Mouse (Mus musculus) neural tube, embryonic 11.5 days (tissue): ENCODE data around the gene Fut2. TPM values are rescaled to one million over a fixed set of nuclear protein-coding genes. Genes with fewer than 3 reads are reported as not detected.

Experiments
- ATAC-seq: fragments of 200-750 bp; cut with Nextera tagmentation; 2 replicates; pipeline ENCODE4 v1.8.0; 2017; ENCODE audit warnings: moderate number of reproducible peaks, mild to moderate bottlenecking, moderate TSS enrichment, moderate library complexity; ENCODE audit not compliant: insufficient read depth, low FRiP score, low TSS enrichment
- DNase-seq: peaks from one replicate; pipeline ENCODE4 v3.0.0-alpha.2; 2015; ENCODE audit warnings: low spot score
- H3K27ac ChIP-seq: fragments of 300-500 bp; sonication (generic); 2 replicates; pipeline ENCODE4 v1.5.1; 2014; ENCODE audit warnings: low read depth, mild to moderate bottlenecking, low read length
- H3K27me3 ChIP-seq: fragments of 300-500 bp; sonication (generic); 2 replicates; pipeline ENCODE4 v1.6.1; 2014; ENCODE audit warnings: mild to moderate bottlenecking, low read length, mixed read lengths; ENCODE audit not compliant: control insufficient read depth, insufficient read depth
- H3K36me3 ChIP-seq: fragments of 300-500 bp; sonication (generic); 2 replicates; pipeline ENCODE4 v1.6.1; 2014; ENCODE audit warnings: mild to moderate bottlenecking, low read length, moderate library complexity, mixed read lengths; ENCODE audit not compliant: control insufficient read depth, insufficient read depth
- H3K4me1 ChIP-seq: fragments of 300-500 bp; sonication (generic); 2 replicates; pipeline ENCODE4 v1.6.1; 2014; ENCODE audit warnings: low read length, mixed read lengths; ENCODE audit not compliant: control insufficient read depth, insufficient read depth
- H3K4me2 ChIP-seq: fragments of 300-500 bp; sonication (generic); 2 replicates; pipeline ENCODE4 v1.6.1; 2014; ENCODE audit warnings: low read depth, mild to moderate bottlenecking, moderate library complexity
- H3K4me3 ChIP-seq: fragments of 300-500 bp; sonication (generic); 2 replicates; pipeline ENCODE4 v1.5.1; 2014; ENCODE audit warnings: low read depth, low read length
- H3K9ac ChIP-seq: fragments of 300-500 bp; sonication (generic); 2 replicates; pipeline ENCODE4 v1.6.1; 2014; ENCODE audit warnings: mild to moderate bottlenecking, low read length
- H3K9me3 ChIP-seq: fragments of 300-500 bp; sonication (generic); 2 replicates; pipeline ENCODE4 v1.6.1; 2016; ENCODE audit warnings: low read length; ENCODE audit not compliant: control insufficient read depth
- WGBS: fragments of 180-500 bp; shearing (Covaris S2); extraction: QIAGEN DNeasy Blood & Tissue Kit; methylation state at CpG from one replicate; pipeline ENCODE4 v1.1.7; 2014; 5-methylcytosine and 5-hydroxymethylcytosine counted together
- polyA plus RNA-seq: library from polyadenylated mRNA; unstranded; fragments of >200 nt; fragmentation: Nextera tagmentation; extraction: Ambion mirVana; gene quantifications from 2 replicates; pipeline ENCODE4 v1.2.1, GENCODE M21; 2014

Gene Fut2
- polyA plus RNA-seq, 1 experiment from 2014 or later: 0.08 TPM

GRCm38 (mm10) chr7:45704046-45704559 lies 37.9 kb upstream of the Fut2 start:
- Histone ChIP-seq H3K9ac (peak overlapping the region; percentile 46), H3K4me1 (peaks cover 51% of the 10 kb centered on the region), H3K4me2 (peak overlapping the region; percentile 98), H3K27ac (peak overlapping the region; percentile 70), H3K9me3 (no peaks in the 10 kb centered on the region), H3K27me3 (peaks cover 13% of the 10 kb centered on the region), H3K36me3 (no peaks in the 10 kb centered on the region), H3K4me3 (peak overlapping the region; percentile 28)
- 2% methylated on average over 13 of the region's 13 CpGs for WGBS
- DNase-seq (peak; percentile 79), ATAC-seq (peak; percentile 42)

DNA sequence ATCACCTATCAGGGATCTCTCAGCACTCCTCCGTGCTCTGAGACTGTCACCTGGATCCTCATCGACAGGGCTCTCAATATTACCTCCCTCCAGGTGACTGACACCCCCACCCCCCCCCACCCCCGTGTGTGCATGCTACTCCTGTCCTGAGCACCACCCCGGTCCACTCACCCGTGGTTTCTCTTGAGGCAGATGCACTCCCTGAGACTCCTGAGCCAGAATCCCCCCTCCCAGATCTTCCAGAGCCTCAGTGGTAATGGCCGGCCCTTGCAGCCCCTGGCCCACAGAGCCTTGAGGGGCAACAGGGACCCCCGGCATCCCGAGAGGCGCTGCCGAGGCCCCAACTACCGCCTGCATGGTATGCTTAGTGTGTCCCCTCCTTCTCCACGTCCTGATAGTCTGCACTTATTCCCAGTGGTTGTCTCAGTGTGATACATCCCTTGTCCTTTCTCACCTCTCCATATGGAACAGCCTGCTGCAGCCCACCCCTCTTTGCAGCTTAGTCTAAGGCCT lies 37.4 kb upstream of the Fut2 start:
- Histone ChIP-seq H3K9ac (peak overlapping the region; percentile 46), H3K4me2 (peak overlapping the region; percentile 98), H3K4me3 (peak overlapping the region; percentile 28), H3K4me1 (peaks cover 46% of the 10 kb centered on the region), H3K27ac (peak overlapping the region; percentile 70), H3K36me3 (no peaks in the 10 kb centered on the region), H3K9me3 (no peaks in the 10 kb centered on the region), H3K27me3 (peaks cover 15% of the 10 kb centered on the region)
- DNase-seq (no peak), ATAC-seq (no peak)
- 44% methylated on average over 12 of the region's 12 CpGs for WGBS

DNA sequence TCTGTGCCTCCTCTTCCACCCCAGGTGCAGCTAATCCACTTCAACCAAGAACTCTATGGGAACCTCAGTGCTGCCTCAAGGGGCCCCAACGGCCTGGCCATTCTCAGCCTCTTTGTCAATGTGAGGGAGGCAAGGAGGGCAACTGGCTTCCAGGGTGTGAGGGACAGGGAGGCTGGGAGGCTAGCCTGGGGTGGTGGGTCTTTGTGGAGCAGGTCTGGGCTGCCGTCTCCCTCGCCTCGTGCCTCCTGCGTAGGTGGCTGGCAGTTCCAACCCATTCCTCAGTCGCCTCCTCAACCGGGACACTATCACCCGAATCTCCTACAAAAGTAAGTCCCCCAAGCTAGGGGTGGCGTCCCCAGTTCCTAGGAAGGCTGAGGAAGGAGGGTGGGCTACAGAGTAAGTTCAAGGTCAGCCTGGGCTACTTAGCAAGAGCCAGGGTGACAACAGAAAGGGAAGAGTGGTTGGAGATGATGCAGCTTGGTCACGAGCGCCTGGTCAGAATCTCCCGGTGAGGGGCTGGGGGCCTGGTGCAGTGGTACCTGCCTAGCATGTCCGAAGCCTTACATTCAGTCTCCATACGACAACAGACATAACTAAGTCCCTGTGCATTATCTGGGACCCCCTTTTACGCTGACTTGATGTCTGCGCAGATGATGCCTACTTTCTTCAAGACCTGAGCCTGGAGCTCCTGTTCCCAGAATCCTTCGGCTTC lies 36.8 kb upstream of the Fut2 start:
- H3K36me3 ChIP-seq: no peaks in the 10 kb centered on the region
- peaks cover 17% of the 10 kb centered on the region for H3K27me3 ChIP-seq
- DNase-seq: no peak
- no peak for ATAC-seq
- H3K4me2 ChIP-seq: peak overlapping the region; percentile 98; the same call in 1 of the 2 replicates
- H3K9me3 ChIP-seq: no peaks in the 10 kb centered on the region
- H3K9ac ChIP-seq: no peak overlapping the region; the same call in 1 of the 2 replicates
- H3K27ac ChIP-seq: no peak overlapping the region
- H3K4me3 ChIP-seq: no peak overlapping the region
- H3K4me1 ChIP-seq: peaks cover 40% of the 10 kb centered on the region
- 87% methylated on average over 17 of the region's 17 CpGs for WGBS

DNA sequence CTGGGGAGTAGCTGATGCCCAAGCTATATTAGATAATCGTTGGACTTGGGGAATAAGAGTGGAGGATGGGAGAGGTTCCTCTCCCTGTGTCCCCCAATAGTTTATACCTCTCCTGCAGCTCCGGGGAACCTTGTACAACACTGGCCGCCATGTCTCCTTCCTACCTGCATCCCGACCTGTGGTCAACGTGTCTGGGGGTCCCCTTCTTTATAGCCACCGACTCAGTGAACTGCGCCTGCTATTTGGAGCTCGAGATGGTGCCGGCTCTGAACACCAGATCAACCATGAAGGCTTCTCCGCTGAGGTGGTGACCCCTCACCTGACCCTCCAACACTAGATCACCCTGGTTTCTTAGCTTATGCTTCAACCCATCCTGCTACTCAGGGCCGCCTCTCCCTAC lies 36.1 kb upstream of the Fut2 start:
- Histone ChIP-seq H3K4me2 (no peak overlapping the region), H3K9ac (no peak overlapping the region), H3K27ac (no peak overlapping the region), H3K4me3 (no peak overlapping the region), H3K27me3 (peaks cover 17% of the 10 kb centered on the region), H3K36me3 (no peaks in the 10 kb centered on the region), H3K9me3 (no peaks in the 10 kb centered on the region), H3K4me1 (peaks cover 33% of the 10 kb centered on the region)
- no peak for DNase-seq
- WGBS: 90% methylated on average over 11 of the region's 11 CpGs
- ATAC-seq: no peak

GRCm38 (mm10) chr7:45701607-45702006 lies 35.4 kb upstream of the Fut2 start:
- H3K27ac ChIP-seq: no peak overlapping the region
- H3K27me3 ChIP-seq: peaks cover 17% of the 10 kb centered on the region
- H3K4me2 ChIP-seq: no peak overlapping the region; the same call in 1 of the 2 replicates
- H3K36me3 ChIP-seq: no peaks in the 10 kb centered on the region
- no peak for ATAC-seq
- WGBS: 87% methylated on average over 11 of the region's 11 CpGs
- no peak for DNase-seq
- H3K4me1 ChIP-seq: peaks cover 28% of the 10 kb centered on the region
- H3K9ac ChIP-seq: no peak overlapping the region
- H3K4me3 ChIP-seq: no peak overlapping the region
- no peaks in the 10 kb centered on the region for H3K9me3 ChIP-seq

- H3K27ac ChIP-seq: peak overlapping the region; percentile 56; the same call in 1 of the 2 replicates
- H3K4me3 ChIP-seq: peak overlapping the region; percentile 39
- ATAC-seq (no peak), DNase-seq (no peak)
- peaks cover 23% of the 10 kb centered on the region for H3K4me1 ChIP-seq
- peak overlapping the region; percentile 41 for H3K9ac ChIP-seq
- H3K36me3 ChIP-seq: no peaks in the 10 kb centered on the region
- 28% methylated on average over 11 of the region's 11 CpGs for WGBS
- H3K27me3 ChIP-seq: peaks cover 17% of the 10 kb centered on the region
- H3K9me3 ChIP-seq: no peaks in the 10 kb centered on the region
- peak overlapping the region; percentile 79 for H3K4me2 ChIP-seq
These were observed 34.9 kb upstream of the Fut2 start for GRCm38 (mm10) chr7:45701072-45701471.

DNA sequence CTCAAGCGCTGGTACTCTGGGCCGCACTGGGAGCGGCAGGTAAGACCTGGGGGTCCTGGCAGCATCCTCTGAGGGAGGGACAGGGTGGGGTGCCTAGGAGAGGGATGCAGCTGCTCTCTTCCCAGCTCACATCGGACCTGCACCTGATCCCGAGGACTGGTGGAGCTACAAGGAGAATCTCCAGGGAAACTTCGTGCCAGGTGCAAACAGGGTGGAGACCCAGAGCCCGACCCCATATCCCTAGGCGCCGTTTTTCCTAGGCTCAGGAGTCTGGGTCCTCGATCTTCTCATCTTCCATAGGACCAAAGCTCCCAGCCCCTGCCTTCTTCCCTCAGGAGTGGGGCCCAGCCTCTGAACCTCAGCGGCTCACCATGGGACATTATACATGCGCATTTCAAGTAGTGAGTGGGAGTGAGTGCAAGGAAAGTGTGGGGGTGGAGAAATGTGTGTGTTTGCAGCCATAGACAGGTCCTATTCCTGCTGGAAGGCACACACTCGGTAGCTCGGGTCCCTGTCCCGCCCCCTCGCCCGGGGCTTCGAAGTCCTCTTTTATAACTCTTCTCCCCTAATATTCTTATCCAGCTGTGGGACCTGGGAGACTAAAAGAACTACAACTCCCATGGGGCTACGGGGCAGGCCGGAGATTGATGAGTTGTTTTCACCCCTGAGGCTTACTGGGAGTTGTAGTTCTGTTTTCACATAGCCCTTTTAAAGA lies 34.3 kb upstream of the Fut2 start:
- WGBS: 1% methylated on average over 20 of the region's 20 CpGs
- Histone ChIP-seq H3K4me1 (peaks cover 17% of the 10 kb centered on the region), H3K27me3 (peaks cover 17% of the 10 kb centered on the region), H3K27ac (no peak overlapping the region), H3K4me3 (peak overlapping the region; percentile 39), H3K9me3 (no peaks in the 10 kb centered on the region), H3K9ac (peak overlapping the region; percentile 66), H3K36me3 (no peaks in the 10 kb centered on the region), H3K4me2 (peak overlapping the region; percentile 79)
- DNase-seq (peak; percentile 81), ATAC-seq (0 out of 2 replicates have a peak, but pooled peaks have one; percentile 3)

- no peak for DNase-seq
- WGBS: 2% methylated on average over 25 of the region's 36 CpGs
- Histone ChIP-seq H3K27me3 (peaks cover 17% of the 10 kb centered on the region), H3K9ac (peak within 1 kb of the TSS; percentile 66), H3K9me3 (no peaks in the 10 kb centered on the region), H3K36me3 (no peaks in the 10 kb centered on the region), H3K4me3 (peak within 1 kb of the TSS; percentile 39), H3K4me1 (peaks cover 17% of the 10 kb centered on the region; the same call in 1 of the 2 replicates), H3K4me2 (peak within 1 kb of the TSS; percentile 79), H3K27ac (no peak within 1 kb of the TSS)
- no peak for ATAC-seq
These were observed 33.4 kb upstream of the Fut2 start, which contains the start of gene Car11 for GRCm38 (mm10) chr7:45699523-45700141. Gene Car11 (plus strand): TSS chr7:45699843.
